ENCODE assay signal across 10 mouse cellular contexts in genomic region chr13:97006784-97007183, GRCm38 (mm10). TPM values are rescaled to one million over a fixed set of nuclear protein-coding genes. Genes with fewer than 3 reads are reported as not detected.
DNase-seq lines count a peak whose midpoint lies in the region; ATAC-seq lines count a peak whose summit lies in the region.
"Had no signal": no experiment of that assay in that cellular context is flagged by ENCODE, and none has a peak within 500 bp of the region (broad histone marks: within the 10 kb centered on the region; RNA-seq: fewer than 3 reads in every experiment).

No protein-coding gene starts in this region.

- no peak overlapping the region for H3K27ac ChIP-seq in lung, embryonic 15.5 days
- no peak overlapping the region for H3K27ac ChIP-seq in hindbrain, embryonic 13.5 days
- no peak overlapping the region for H3K27ac ChIP-seq in midbrain, embryonic 12.5 days (replicated peaks)
- H3K27ac ChIP-seq: limb, embryonic 15.5 days had no signal

- 24% methylated on average over 2 of the region's 2 CpGs for WGBS in lung, embryonic 15.5 days
- 20% methylated on average over 2 of the region's 2 CpGs for whole genome bisulfite sequencing in hindbrain, embryonic 13.5 days
- WGBS in midbrain, embryonic 12.5 days, result 47% methylated on average over 2 of the region's 2 CpGs

- no peak overlapping the region for H3K9ac ChIP-seq in lung, embryonic 15.5 days
- H3K9ac ChIP-seq in hindbrain, embryonic 13.5 days, result peak overlapping the region; percentile 49; the same call in 1 of the 2 replicates
- H3K9ac ChIP-seq in midbrain, embryonic 12.5 days (replicated peaks), result no peak overlapping the region

- H3K9me3 ChIP-seq in lung, embryonic 15.5 days, result no peaks in the 10 kb centered on the region
- no peaks in the 10 kb centered on the region for H3K9me3 ChIP-seq in hindbrain, embryonic 13.5 days
- no peaks in the 10 kb centered on the region for H3K9me3 ChIP-seq in midbrain, embryonic 12.5 days
- H3K9me3 ChIP-seq: limb, embryonic 15.5 days had no signal

- 0 out of 2 replicates have a peak, but pooled peaks cover 3% of the 10 kb centered on the region for H3K4me1 ChIP-seq in lung, embryonic 15.5 days
- H3K4me1 ChIP-seq in hindbrain, embryonic 13.5 days (replicated peaks), result peaks cover 6% of the 10 kb centered on the region; the same call in 1 of the 2 replicates
- H3K4me1 ChIP-seq in midbrain, embryonic 12.5 days, result peaks cover 4% of the 10 kb centered on the region; the same call in 1 of the 2 replicates

- H3K36me3 ChIP-seq in lung, embryonic 15.5 days, result no peaks in the 10 kb centered on the region
- no peaks in the 10 kb centered on the region for H3K36me3 ChIP-seq in hindbrain, embryonic 13.5 days
- H3K36me3 ChIP-seq in midbrain, embryonic 12.5 days, result no peaks in the 10 kb centered on the region
- H3K36me3 ChIP-seq: limb, embryonic 15.5 days had no signal

- DNase-seq in lung, postnatal 4 days, result no peak
- no peak for DNase-seq in spleen, postnatal 4 days (ENCODE audit: low spot score in 2 of 2)
- DNase-seq in adrenal gland, postnatal 36 days, result no peak
- no peak for DNase-seq in cerebellum, adult 8-10 months
- DNase-seq: kidney, adult 2 months had no signal

- no peaks in the 10 kb centered on the region for H3K27me3 ChIP-seq in lung, embryonic 15.5 days
- no peaks in the 10 kb centered on the region for H3K27me3 ChIP-seq in hindbrain, embryonic 13.5 days
- H3K27me3 ChIP-seq in midbrain, embryonic 12.5 days, result peaks cover 9% of the 10 kb centered on the region; the same call in 1 of the 2 replicates
- H3K27me3 ChIP-seq: limb, embryonic 15.5 days had no signal

- H3K4me2 ChIP-seq in lung, embryonic 15.5 days, result peak overlapping the region; percentile 86
- H3K4me2 ChIP-seq in hindbrain, embryonic 13.5 days, result peak overlapping the region; percentile 65
- peak overlapping the region; percentile 75 for H3K4me2 ChIP-seq in midbrain, embryonic 12.5 days (replicated peaks)

- ATAC-seq in lung, embryonic 15.5 days (ENCODE audit: borderline replicate concordance, extremely low read depth, low FRiP score, low TSS enrichment), result 0 out of 2 replicates have a peak, but pooled peaks have one; percentile 20
- 0 out of 2 replicates have a peak, but pooled peaks have one; percentile 20 for ATAC-seq in hindbrain, embryonic 13.5 days (ENCODE audit: low FRiP score)
- 0 out of 2 replicates have a peak, but pooled peaks have one; percentile 18 for ATAC-seq in midbrain, embryonic 12.5 days (ENCODE audit: low FRiP score, low read depth)

- H3K4me3 ChIP-seq in lung, embryonic 15.5 days, result 0 out of 2 replicates have a peak overlapping the region, but pooled peaks have one; percentile 41
- H3K4me3 ChIP-seq in hindbrain, embryonic 13.5 days, result peak overlapping the region; percentile 42
- no peak overlapping the region for H3K4me3 ChIP-seq in midbrain, embryonic 12.5 days

RNA-seq across cellular contexts. Expression of gene 1700029F12Rik, which starts 27.4 kb away (rescaled TPM):
- polyA plus RNA-seq in lung, embryonic 15.5 days (2015; fragmentation: Nextera tagmentation; extraction: Ambion mirVana), result not detected in 2 replicates
- polyA plus RNA-seq in hindbrain, embryonic 13.5 days (2015; fragmentation: Nextera tagmentation; extraction: Ambion mirVana), result not detected in 2 replicates
- not detected in 2 replicates for polyA plus RNA-seq in midbrain, embryonic 12.5 days (2016; fragmentation: Nextera tagmentation; extraction: Ambion mirVana)
- total RNA-seq in adrenal gland, postnatal 36 days (2021), result not detected
- polyA plus RNA-seq: frontal cortex, adult 2 months; limb, embryonic 15.5 days had no signal
